Mouse (Mus musculus): ENCODE measurements around the gene Xpc.
"Not testable (repeated sequence)": the region's sequence is repeated elsewhere in the genome, so short reads cannot be mapped to it uniquely, and the experiment has no call there.

Xpc gene

DNA sequence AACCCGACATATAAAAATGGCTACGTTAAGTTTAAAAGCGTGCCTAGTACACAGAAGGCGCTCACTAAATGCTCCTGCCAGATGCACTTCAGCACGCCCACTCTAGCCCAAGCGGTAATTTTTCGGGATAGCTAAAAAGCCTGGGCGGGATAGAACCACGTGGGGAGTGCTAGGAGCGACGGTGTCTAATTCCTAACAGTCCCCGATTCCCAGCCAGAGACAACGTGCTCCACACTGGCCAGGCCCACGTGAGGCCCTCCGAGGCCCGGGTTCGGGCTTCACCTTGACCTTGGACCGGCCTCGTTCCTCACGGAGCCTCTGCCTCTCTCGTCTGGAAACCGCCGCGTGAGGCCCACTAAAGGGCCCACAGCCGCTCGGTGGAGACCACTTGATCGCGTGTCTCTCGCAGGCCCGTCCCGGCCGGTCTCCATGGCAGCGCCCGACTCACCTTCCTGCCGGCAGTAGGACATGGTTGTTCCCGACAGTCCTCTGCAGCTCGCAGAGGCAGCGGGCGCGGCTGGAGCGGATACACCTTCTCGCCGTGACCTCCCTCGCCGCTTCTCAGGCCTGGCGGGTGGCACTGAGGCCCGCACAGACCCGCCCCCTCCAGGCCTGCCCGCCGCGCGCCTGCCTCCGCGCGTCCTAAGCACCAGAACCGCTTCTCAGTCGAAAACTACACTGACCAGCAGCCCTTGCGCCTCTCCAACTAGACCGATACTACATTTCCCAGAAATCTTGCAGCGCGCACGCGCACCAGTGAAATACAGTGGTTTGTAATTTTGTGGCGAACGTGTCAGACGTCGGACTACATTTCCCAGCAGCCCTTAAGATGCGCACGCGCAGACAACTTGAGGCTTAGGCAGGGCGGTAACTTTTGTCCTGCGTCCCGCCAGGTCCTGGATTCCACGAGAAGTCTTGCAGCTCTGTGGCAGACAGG is 42.6 kb downstream of the Xpc start, which contains the start of the genes Chchd4 and Tmem43:
Gene Chchd4 (minus strand): TSS at position 679 of the 937 bp plus-strand sequence.
Gene Tmem43 (plus strand): TSS at position 836 of the 937 bp plus-strand sequence.
- peak; percentile 97 for DNase-seq (ENCODE audit: low spot score in 2 of 2)

DNA sequence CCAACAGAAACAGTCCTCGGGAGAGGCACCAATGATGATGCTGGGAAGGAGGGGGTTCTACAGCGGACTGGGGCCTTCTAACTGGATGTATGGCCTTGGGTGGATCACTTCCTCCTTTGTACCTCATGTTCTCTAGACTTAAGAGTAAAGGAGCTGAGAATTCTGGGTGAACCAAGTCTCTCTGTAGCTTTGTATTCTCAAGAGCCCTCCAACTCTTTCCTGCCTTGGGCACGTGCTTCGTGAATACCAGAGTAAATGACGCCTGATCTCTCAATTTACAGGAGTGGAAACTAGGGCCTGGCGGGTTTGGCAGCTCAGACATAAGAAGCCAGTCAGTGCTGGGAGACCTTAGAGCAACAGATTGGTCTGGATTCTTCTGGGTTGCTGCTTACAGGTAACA is 43.4 kb downstream of the Xpc start:
- DNase-seq (ENCODE audit: low spot score in 2 of 2), result no peak

GRCm38 (mm10) chr6:91471427-91471826 is 44.3 kb downstream of the Xpc start:
- DNase-seq (ENCODE audit: low spot score in 2 of 2), result not testable (repeated sequence)

- no peak for DNase-seq (ENCODE audit: low spot score in 2 of 2)
Observed at GRCm38 (mm10) chr6:91470712-91471111, 45.0 kb downstream of the Xpc start.

GRCm38 (mm10) chr6:91467106-91467505 is 48.6 kb downstream of the Xpc start:
- no peak for DNase-seq (ENCODE audit: low spot score in 2 of 2)

DNA sequence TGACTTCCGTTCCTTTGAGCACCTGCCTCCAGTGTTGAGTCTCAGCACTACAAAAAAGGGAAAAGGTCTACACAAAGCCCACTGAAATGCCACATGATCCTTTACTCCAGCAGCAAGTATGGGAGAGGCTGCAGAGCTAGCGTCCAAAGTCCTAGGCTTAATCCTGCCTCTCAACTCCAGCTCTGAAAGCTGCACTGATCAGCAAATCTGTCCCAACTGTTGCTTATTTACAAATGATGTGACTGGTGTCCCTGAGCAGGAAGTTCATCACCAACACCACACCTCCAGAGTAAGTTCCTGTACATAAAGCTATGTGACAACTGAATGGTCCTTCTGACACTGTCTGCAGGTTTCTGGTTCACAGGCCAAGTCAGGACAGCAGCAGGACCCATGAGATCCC is 49.9 kb downstream of the Xpc start:
- no peak for DNase-seq (ENCODE audit: low spot score in 2 of 2)

- DNase-seq (ENCODE audit: low spot score in 2 of 2), result no peak
Observed at GRCm38 (mm10) chr6:91459471-91459870, 56.2 kb downstream of the Xpc start.

GRCm38 (mm10) chr6:91454546-91454945 is 61.1 kb downstream of the Xpc start:
- no peak for DNase-seq (ENCODE audit: low spot score in 2 of 2)

GRCm38 (mm10) chr6:91452056-91452455 is 63.6 kb downstream of the Xpc start:
- no peak for DNase-seq (ENCODE audit: low spot score in 2 of 2)

GRCm38 (mm10) chr6:91449472-91450225 is 66.0 kb downstream of the Xpc start:
- no peak for DNase-seq (ENCODE audit: low spot score in 2 of 2)

DNA sequence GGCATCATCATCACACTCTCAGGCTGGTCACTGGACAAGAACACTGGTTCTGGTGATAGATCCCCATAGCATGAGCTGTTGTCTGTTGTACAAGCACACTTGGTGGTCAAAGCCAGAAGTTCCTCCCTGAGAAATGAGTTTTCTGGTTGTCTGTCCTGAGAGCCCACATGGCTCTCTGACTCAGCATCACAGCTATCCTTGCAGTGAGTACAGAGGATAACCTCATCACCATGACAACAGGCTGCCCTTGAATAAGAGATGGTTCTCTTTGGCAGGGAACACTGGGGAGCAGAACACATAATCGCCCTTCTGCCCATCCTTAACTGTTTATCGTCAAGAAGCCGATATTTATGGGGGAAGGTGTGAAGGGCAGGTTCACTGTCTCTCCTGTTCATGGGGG is 70.4 kb downstream of the Xpc start:
- DNase-seq (ENCODE audit: low spot score in 2 of 2), result no peak

GRCm38 (mm10) chr6:91441145-91441662 is 74.5 kb downstream of the Xpc start:
- DNase-seq (ENCODE audit: low spot score in 2 of 2), result no peak

GRCm38 (mm10) chr6:91440474-91441144 is 75.1 kb downstream of the Xpc start:
- DNase-seq (ENCODE audit: low spot score in 2 of 2), result peak; percentile 88 to 93

Data from thymus, postnatal 10 days (tissue).